Mouse (Mus musculus): ENCODE data around the gene Faap100. TPM values are rescaled to one million over a fixed set of nuclear protein-coding genes. Genes with fewer than 3 reads are reported as not detected.
A peak's percentile ranks its signal among the peaks of the same experiment; 100 is the strongest.
"Not testable (repeated sequence)": the region's sequence is repeated elsewhere in the genome, so short reads cannot be mapped to it uniquely, and the experiment has no call there.

Gene Faap100
- polyA plus RNA-seq, 1 experiment from 2014 or later: 43.7 TPM

- H3K4me3 ChIP-seq: no peak overlapping the region
- ATAC-seq (ENCODE audit: insufficient number of reproducible peaks, insufficient read depth, low FRiP score, low TSS enrichment, low read depth): no peak
- no peak overlapping the region for H3K4me2 ChIP-seq
- H3K27me3 ChIP-seq: no peaks in the 10 kb centered on the region
- H3K9me3 ChIP-seq: no peaks in the 10 kb centered on the region
- no peak overlapping the region for H3K9ac ChIP-seq
- WGBS: 80% methylated on average over 15 of the region's 15 CpGs
- peak overlapping the region; percentile 89; the same call in 1 of the 2 replicates for H3K27ac ChIP-seq
- peaks cover 3% of the 10 kb centered on the region; the same call in 1 of the 2 replicates for H3K36me3 ChIP-seq
- peaks cover 60% of the 10 kb centered on the region for H3K4me1 ChIP-seq
Measured at GRCm38 (mm10) chr11:120356319-120356840, 22.2 kb downstream of the Faap100 start.

GRCm38 (mm10) chr11:120355277-120356039 lies 23.1 kb downstream of the Faap100 start:
- Histone ChIP-seq H3K27me3 (no peaks in the 10 kb centered on the region), H3K36me3 (peaks cover 5% of the 10 kb centered on the region; the same call in 1 of the 2 replicates), H3K27ac (peak overlapping the region; percentile 48; the same call in 1 of the 2 replicates), H3K9ac (no peak overlapping the region), H3K4me2 (no peak overlapping the region), H3K9me3 (no peaks in the 10 kb centered on the region), H3K4me3 (no peak overlapping the region), H3K4me1 (peaks cover 60% of the 10 kb centered on the region)
- no peak for ATAC-seq (ENCODE audit: insufficient number of reproducible peaks, insufficient read depth, low FRiP score, low TSS enrichment, low read depth)
- WGBS: 58% methylated on average over 5 of the region's 5 CpGs

- ATAC-seq (ENCODE audit: insufficient number of reproducible peaks, insufficient read depth, low FRiP score, low TSS enrichment, low read depth): no peak
- Histone ChIP-seq H3K27ac (peak overlapping the region; percentile 48; the same call in 1 of the 2 replicates), H3K27me3 (no peaks in the 10 kb centered on the region), H3K9ac (no peak overlapping the region), H3K36me3 (peaks cover 5% of the 10 kb centered on the region; the same call in 1 of the 2 replicates), H3K4me3 (no peak overlapping the region), H3K4me2 (no peak overlapping the region), H3K9me3 (no peaks in the 10 kb centered on the region), H3K4me1 (peaks cover 54% of the 10 kb centered on the region)
- WGBS: 84% methylated on average over 17 of the region's 17 CpGs
Measured at GRCm38 (mm10) chr11:120354304-120355276, 24.0 kb downstream of the Faap100 start.

GRCm38 (mm10) chr11:120353500-120354303 lies 24.9 kb downstream of the Faap100 start:
- H3K27ac ChIP-seq: no peak overlapping the region
- 25% methylated on average over 26 of the region's 26 CpGs for WGBS

GRCm38 (mm10) chr11:120352571-120353290 lies 25.8 kb downstream of the Faap100 start:
- no peak for ATAC-seq (ENCODE audit: insufficient number of reproducible peaks, insufficient read depth, low FRiP score, low TSS enrichment, low read depth)
- Histone ChIP-seq H3K4me2 (no peak overlapping the region; the same call in 1 of the 2 replicates), H3K27ac (peak overlapping the region; percentile 80), H3K9ac (peak overlapping the region; percentile 47), H3K36me3 (peaks cover 5% of the 10 kb centered on the region; the same call in 1 of the 2 replicates), H3K4me3 (no peak overlapping the region), H3K4me1 (peaks cover 48% of the 10 kb centered on the region), H3K27me3 (no peaks in the 10 kb centered on the region), H3K9me3 (no peaks in the 10 kb centered on the region)
- 66% methylated on average over 13 of the region's 13 CpGs for WGBS

More at GRCm38 (mm10) chr11:120353500-120354303, 24.9 kb downstream of the Faap100 start:
- no peak overlapping the region for H3K4me3 ChIP-seq
- H3K36me3 ChIP-seq: peaks cover 5% of the 10 kb centered on the region; the same call in 1 of the 2 replicates
- no peak overlapping the region; the same call in none of the 2 replicates for H3K4me2 ChIP-seq
- H3K9ac ChIP-seq: peak overlapping the region; percentile 47
- no peaks in the 10 kb centered on the region for H3K27me3 ChIP-seq
- peaks cover 57% of the 10 kb centered on the region for H3K4me1 ChIP-seq
- no peak for ATAC-seq (ENCODE audit: insufficient number of reproducible peaks, insufficient read depth, low FRiP score, low TSS enrichment, low read depth)
- no peaks in the 10 kb centered on the region for H3K9me3 ChIP-seq

- Histone ChIP-seq H3K27ac (peak overlapping the region; percentile 99; the same call in 1 of the 2 replicates), H3K4me1 (peaks cover 41% of the 10 kb centered on the region)
- ATAC-seq (ENCODE audit: insufficient number of reproducible peaks, insufficient read depth, low FRiP score, low TSS enrichment, low read depth); H3K9me3 ChIP-seq; H3K4me2 ChIP-seq; H3K27me3 ChIP-seq; H3K4me3 ChIP-seq; H3K9ac ChIP-seq; H3K36me3 ChIP-seq: not testable (repeated sequence)
- WGBS: 94% methylated on average over 5 of the region's 5 CpGs
Measured at GRCm38 (mm10) chr11:120352093-120352350, 26.5 kb downstream of the Faap100 start.

GRCm38 (mm10) chr11:120351250-120352092 lies 27.1 kb downstream of the Faap100 start:
- Histone ChIP-seq H3K9ac (peak overlapping the region; percentile 100; the same call in 1 of the 2 replicates), H3K27ac (peak overlapping the region; percentile 99), H3K4me3 (0 out of 2 replicates have a peak overlapping the region, but pooled peaks have one; percentile 100), H3K4me2 (no peak overlapping the region), H3K36me3 (peaks cover 11% of the 10 kb centered on the region), H3K4me1 (peaks cover 41% of the 10 kb centered on the region), H3K27me3 (no peaks in the 10 kb centered on the region), H3K9me3 (no peaks in the 10 kb centered on the region)
- ATAC-seq (ENCODE audit: insufficient number of reproducible peaks, insufficient read depth, low FRiP score, low TSS enrichment, low read depth): no peak
- 83% methylated on average over 10 of the region's 10 CpGs for WGBS

GRCm38 (mm10) chr11:120350711-120351110 lies 27.9 kb downstream of the Faap100 start:
- no peaks in the 10 kb centered on the region for H3K27me3 ChIP-seq
- H3K27ac ChIP-seq: peak overlapping the region; percentile 99
- peak overlapping the region; percentile 100 for H3K4me3 ChIP-seq
- H3K36me3 ChIP-seq: peaks cover 14% of the 10 kb centered on the region
- no peaks in the 10 kb centered on the region for H3K9me3 ChIP-seq
- peak overlapping the region; percentile 94 for H3K4me2 ChIP-seq
- 12% methylated on average over 11 of the region's 11 CpGs for WGBS
- ATAC-seq (ENCODE audit: insufficient number of reproducible peaks, insufficient read depth, low FRiP score, low TSS enrichment, low read depth): no peak
- peak overlapping the region; percentile 100 for H3K9ac ChIP-seq
- H3K4me1 ChIP-seq: peaks cover 41% of the 10 kb centered on the region

- peak; percentile 50 for ATAC-seq (ENCODE audit: insufficient number of reproducible peaks, insufficient read depth, low FRiP score, low TSS enrichment, low read depth)
- Histone ChIP-seq H3K9me3 (no peaks in the 10 kb centered on the region), H3K9ac (peak overlapping the region; percentile 100), H3K4me1 (peaks cover 39% of the 10 kb centered on the region), H3K4me2 (peak overlapping the region; percentile 94), H3K4me3 (peak overlapping the region; percentile 100), H3K36me3 (peaks cover 18% of the 10 kb centered on the region), H3K27me3 (no peaks in the 10 kb centered on the region), H3K27ac (peak overlapping the region; percentile 99)
- WGBS: under 1% methylated on average over 68 of the region's 68 CpGs
Measured at GRCm38 (mm10) chr11:120349986-120350702, 28.4 kb downstream of the Faap100 start.
